Mouse (Mus musculus): ENCODE measurements at regions not wholly inside any gene's neighbourhood (a gene's known extent, or its start where the extent isn't known, plus 50 kb on each side); places are given as distances from the start of the nearest gene placed in this dataset.

DNA sequence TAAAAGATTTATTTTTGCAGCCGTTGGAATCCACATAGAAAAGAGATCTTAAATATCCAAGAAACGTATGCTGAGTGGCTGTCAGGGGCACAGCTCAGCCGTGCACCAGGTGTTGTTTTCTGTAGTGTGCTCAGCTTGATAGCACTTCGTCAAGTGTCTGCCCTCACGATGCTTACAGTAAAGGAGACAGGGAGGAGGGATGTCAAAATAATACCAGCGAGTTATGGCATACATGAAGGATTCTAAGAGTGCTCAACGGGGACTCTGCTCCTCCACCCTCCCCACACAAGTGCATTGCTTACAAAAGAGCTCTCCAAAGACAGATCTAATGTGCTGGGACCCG is 67.5 kb upstream of the Dph5 start:
- H3K4me1 ChIP-seq (ENCODE audit: control insufficient read depth, insufficient read depth) = peaks cover 43% of the 10 kb centered on the region
- TF ChIP-seq EP300 (IDR thresholded peaks at IDR 0.05; ENCODE audit: low read depth) (no peak), CTCF (IDR thresholded peaks at IDR 0.05; ENCODE audit: low read depth) (no peak)
- no peak overlapping the region for H3K4me3 ChIP-seq (ENCODE audit: low read depth, low read length)
- no peaks in the 10 kb centered on the region for H3K36me3 ChIP-seq (replicated peaks; ENCODE audit: control insufficient read depth, insufficient read depth, low read length)
- DNase-seq (ENCODE audit: low spot score) = no peak
- no peak for ATAC-seq (ENCODE audit: insufficient read depth, low read depth)
- peak overlapping the region; percentile 73 for H3K27ac ChIP-seq (ENCODE audit: low read depth)
- no peak overlapping the region; the same call in 1 of the 2 replicates for H3K9ac ChIP-seq (replicated peaks; ENCODE audit: low read depth, low read length)
- 14% methylated on average over 8 of the region's 8 CpGs for WGBS
- no peaks in the 10 kb centered on the region for H3K9me3 ChIP-seq (replicated peaks; ENCODE audit: control insufficient read depth, low read length)
- no peaks in the 10 kb centered on the region for H3K27me3 ChIP-seq (ENCODE audit: control insufficient read depth, insufficient read depth, low read length)
- peak overlapping the region; percentile 44 for H3K4me2 ChIP-seq (ENCODE audit: low read depth, low read length)

DNA sequence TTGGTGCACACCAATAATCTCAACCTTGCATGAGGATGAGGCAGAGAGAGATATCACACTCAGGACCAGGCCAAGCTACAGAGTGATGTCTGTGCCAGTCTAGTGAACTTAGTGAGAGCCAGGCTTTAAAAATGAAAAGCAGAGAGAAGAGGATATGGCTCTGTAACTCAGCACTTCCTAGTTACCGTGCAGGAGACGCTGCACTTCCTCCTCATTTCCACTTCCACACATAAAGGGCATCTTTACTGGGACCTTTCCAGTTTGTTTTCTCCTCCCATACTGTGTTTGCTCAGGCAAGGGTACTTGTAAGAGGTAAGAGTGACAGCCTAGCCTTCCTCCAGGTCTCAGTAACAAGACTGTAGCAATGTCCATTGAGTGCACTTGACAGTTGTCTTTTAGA is 66.0 kb upstream of the Dph5 start:
- Histone ChIP-seq H3K4me2 (ENCODE audit: low read depth, low read length) (no peak overlapping the region), H3K9ac (replicated peaks; ENCODE audit: low read depth, low read length) (no peak overlapping the region), H3K4me3 (ENCODE audit: low read depth, low read length) (no peak overlapping the region), H3K27me3 (ENCODE audit: control insufficient read depth, insufficient read depth, low read length) (no peaks in the 10 kb centered on the region), H3K36me3 (replicated peaks; ENCODE audit: control insufficient read depth, insufficient read depth, low read length) (no peaks in the 10 kb centered on the region), H3K9me3 (replicated peaks; ENCODE audit: control insufficient read depth, low read length) (no peaks in the 10 kb centered on the region), H3K27ac (ENCODE audit: low read depth) (no peak overlapping the region), H3K4me1 (ENCODE audit: control insufficient read depth, insufficient read depth) (peaks cover 28% of the 10 kb centered on the region)
- WGBS = 84% methylated on average over 2 of the region's 2 CpGs
- DNase-seq (ENCODE audit: low spot score) (no peak), ATAC-seq (ENCODE audit: insufficient read depth, low read depth) (no peak)
- TF ChIP-seq EP300 (IDR thresholded peaks at IDR 0.05; ENCODE audit: low read depth) = no peak
- TF ChIP-seq CTCF (IDR thresholded peaks at IDR 0.05; ENCODE audit: low read depth) = no peak

DNA sequence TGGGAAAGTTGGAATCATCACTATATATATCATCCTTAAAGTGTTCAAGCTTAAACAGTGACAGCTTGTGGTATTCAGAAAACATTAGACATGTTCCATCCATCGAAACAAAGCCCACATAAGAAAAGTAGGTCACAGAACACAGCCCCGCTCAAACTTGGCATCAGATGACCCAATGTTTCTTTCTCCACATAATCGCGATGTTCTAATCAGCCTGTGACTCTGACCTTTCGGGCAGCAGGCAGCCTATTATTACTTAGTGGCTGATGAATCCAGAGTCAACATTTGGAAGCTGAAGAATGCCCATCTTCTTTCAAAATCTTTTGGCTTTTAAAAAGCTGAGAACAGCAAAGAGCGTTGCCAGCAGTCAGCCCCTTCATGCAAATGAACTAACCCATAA is 65.1 kb upstream of the Dph5 start:
- WGBS = 47% methylated on average over 6 of the region's 6 CpGs
- no peak for ATAC-seq (ENCODE audit: insufficient read depth, low read depth)

DNA sequence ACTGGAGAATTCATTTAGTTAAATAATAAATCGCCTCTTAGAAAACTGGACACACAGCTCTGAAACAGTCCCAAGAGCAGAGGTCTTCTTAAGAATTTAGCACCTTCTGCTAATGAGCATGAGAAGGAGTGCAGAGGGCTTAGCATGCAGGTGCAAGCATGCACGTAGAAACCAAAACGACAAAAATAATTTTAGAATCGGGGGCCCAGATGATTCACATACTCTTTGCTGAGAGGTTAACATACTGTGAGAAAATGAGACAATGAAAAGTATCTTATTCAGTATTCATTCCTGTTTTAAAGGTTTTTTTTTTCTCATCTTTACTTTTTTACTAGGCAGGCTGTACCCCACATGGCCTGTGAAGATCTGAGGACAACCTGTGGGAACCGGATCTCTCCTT is 63.9 kb upstream of the Dph5 start:
- no peak overlapping the region for H3K4me3 ChIP-seq (ENCODE audit: low read depth, low read length)
- H3K4me2 ChIP-seq (ENCODE audit: low read depth, low read length) = no peak overlapping the region
- H3K9me3 ChIP-seq (replicated peaks; ENCODE audit: control insufficient read depth, low read length) = no peaks in the 10 kb centered on the region
- H3K27ac ChIP-seq (ENCODE audit: low read depth) = no peak overlapping the region
- no peaks in the 10 kb centered on the region for H3K36me3 ChIP-seq (replicated peaks; ENCODE audit: control insufficient read depth, insufficient read depth, low read length)
- no peak for ATAC-seq (ENCODE audit: insufficient read depth, low read depth)
- peaks cover 21% of the 10 kb centered on the region for H3K4me1 ChIP-seq (ENCODE audit: control insufficient read depth, insufficient read depth)
- no peaks in the 10 kb centered on the region for H3K27me3 ChIP-seq (ENCODE audit: control insufficient read depth, insufficient read depth, low read length)
- 79% methylated on average over 5 of the region's 5 CpGs for WGBS
- H3K9ac ChIP-seq (replicated peaks; ENCODE audit: low read depth, low read length) = no peak overlapping the region
- no peak for DNase-seq (ENCODE audit: low spot score)
- TF ChIP-seq EP300 (IDR thresholded peaks at IDR 0.05; ENCODE audit: low read depth) (no peak), CTCF (IDR thresholded peaks at IDR 0.05; ENCODE audit: low read depth) (no peak)

More for the DNA sequence above, 65.1 kb upstream of the Dph5 start:
- no peaks in the 10 kb centered on the region for H3K36me3 ChIP-seq (replicated peaks; ENCODE audit: control insufficient read depth, insufficient read depth, low read length)
- no peaks in the 10 kb centered on the region for H3K9me3 ChIP-seq (replicated peaks; ENCODE audit: control insufficient read depth, low read length)
- no peak overlapping the region for H3K9ac ChIP-seq (replicated peaks; ENCODE audit: low read depth, low read length)
- no peak for TF ChIP-seq EP300 (IDR thresholded peaks at IDR 0.05; ENCODE audit: low read depth)
- no peak for TF ChIP-seq CTCF (IDR thresholded peaks at IDR 0.05; ENCODE audit: low read depth)
- H3K4me1 ChIP-seq (ENCODE audit: control insufficient read depth, insufficient read depth) = peaks cover 28% of the 10 kb centered on the region
- no peak overlapping the region for H3K4me3 ChIP-seq (ENCODE audit: low read depth, low read length)
- H3K27ac ChIP-seq (ENCODE audit: low read depth) = no peak overlapping the region
- H3K27me3 ChIP-seq (ENCODE audit: control insufficient read depth, insufficient read depth, low read length) = no peaks in the 10 kb centered on the region
- H3K4me2 ChIP-seq (ENCODE audit: low read depth, low read length) = no peak overlapping the region
- DNase-seq (ENCODE audit: low spot score) = no peak

DNA sequence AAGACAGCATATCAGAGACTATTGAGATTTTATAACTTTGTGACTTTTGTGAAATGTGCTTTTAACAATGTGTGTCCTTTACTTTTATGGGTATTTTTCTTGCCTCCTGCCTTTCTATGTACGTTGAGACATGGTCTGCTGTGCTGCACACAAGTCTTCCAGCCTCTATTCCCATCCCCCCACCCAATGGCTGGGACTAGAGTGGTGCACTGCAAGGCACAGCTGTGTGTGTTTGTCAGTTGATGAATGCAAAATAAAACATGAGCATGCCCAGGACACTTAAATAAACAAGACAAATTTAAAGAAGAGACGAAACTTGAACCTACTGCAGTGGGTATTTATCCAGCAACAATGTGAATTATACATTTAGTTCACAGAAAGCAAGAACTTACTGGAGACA is 62.8 kb upstream of the Dph5 start:
- no peaks in the 10 kb centered on the region for H3K36me3 ChIP-seq (replicated peaks; ENCODE audit: control insufficient read depth, insufficient read depth, low read length)
- peaks cover 10% of the 10 kb centered on the region for H3K4me1 ChIP-seq (ENCODE audit: control insufficient read depth, insufficient read depth)
- no peaks in the 10 kb centered on the region for H3K9me3 ChIP-seq (replicated peaks; ENCODE audit: control insufficient read depth, low read length)
- H3K4me3 ChIP-seq (ENCODE audit: low read depth, low read length) = no peak overlapping the region
- no peak overlapping the region for H3K27ac ChIP-seq (ENCODE audit: low read depth)
- ATAC-seq (ENCODE audit: insufficient read depth, low read depth) = no peak
- no peak for DNase-seq (ENCODE audit: low spot score)
- WGBS = 55% methylated on average over 2 of the region's 2 CpGs
- no peaks in the 10 kb centered on the region for H3K27me3 ChIP-seq (ENCODE audit: control insufficient read depth, insufficient read depth, low read length)
- no peak overlapping the region for H3K4me2 ChIP-seq (ENCODE audit: low read depth, low read length)
- TF ChIP-seq CTCF (IDR thresholded peaks at IDR 0.05; ENCODE audit: low read depth) (no peak), EP300 (IDR thresholded peaks at IDR 0.05; ENCODE audit: low read depth) (no peak)
- no peak overlapping the region for H3K9ac ChIP-seq (replicated peaks; ENCODE audit: low read depth, low read length)

DNA sequence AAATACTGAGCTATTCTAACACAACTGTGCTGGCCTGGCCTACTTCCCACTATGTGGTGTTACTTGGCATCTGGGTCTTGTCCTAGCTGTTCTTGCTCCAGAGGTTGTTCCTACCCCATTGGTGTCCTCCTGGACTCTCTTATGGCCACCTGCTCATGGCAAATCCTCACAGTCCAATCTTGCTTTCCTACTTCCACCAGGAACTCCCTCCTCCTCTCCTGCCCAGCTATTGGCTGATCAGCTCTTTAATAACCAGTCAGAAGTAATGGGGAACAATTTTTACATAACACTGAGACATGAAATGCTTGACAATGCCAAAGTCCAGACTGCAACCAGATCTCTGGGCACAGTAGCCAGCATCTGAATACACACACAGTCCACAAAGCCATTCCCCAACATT is 52.3 kb upstream of the Dph5 start:
- no peak for ATAC-seq (ENCODE audit: insufficient read depth, low read depth)

More for the DNA sequence above, 52.3 kb upstream of the Dph5 start:
- H3K36me3 ChIP-seq (replicated peaks; ENCODE audit: control insufficient read depth, insufficient read depth, low read length) = no peaks in the 10 kb centered on the region
- no peaks in the 10 kb centered on the region for H3K4me1 ChIP-seq (ENCODE audit: control insufficient read depth, insufficient read depth)
- no peak overlapping the region for H3K9ac ChIP-seq (replicated peaks; ENCODE audit: low read depth, low read length)
- no peak overlapping the region for H3K4me2 ChIP-seq (ENCODE audit: low read depth, low read length)
- no peak overlapping the region for H3K4me3 ChIP-seq (ENCODE audit: low read depth, low read length)
- TF ChIP-seq EP300 (IDR thresholded peaks at IDR 0.05; ENCODE audit: low read depth) = no peak
- TF ChIP-seq CTCF (IDR thresholded peaks at IDR 0.05; ENCODE audit: low read depth) = no peak
- no peak overlapping the region for H3K27ac ChIP-seq (ENCODE audit: low read depth)
- no peaks in the 10 kb centered on the region for H3K27me3 ChIP-seq (ENCODE audit: control insufficient read depth, insufficient read depth, low read length)
- H3K9me3 ChIP-seq (replicated peaks; ENCODE audit: control insufficient read depth, low read length) = no peaks in the 10 kb centered on the region
- DNase-seq (ENCODE audit: low spot score) = no peak

Data from heart, postnatal 0 days (tissue).